Mouse (Mus musculus): ENCODE data around the gene Mbd3.

The Mbd3 gene

DNA sequence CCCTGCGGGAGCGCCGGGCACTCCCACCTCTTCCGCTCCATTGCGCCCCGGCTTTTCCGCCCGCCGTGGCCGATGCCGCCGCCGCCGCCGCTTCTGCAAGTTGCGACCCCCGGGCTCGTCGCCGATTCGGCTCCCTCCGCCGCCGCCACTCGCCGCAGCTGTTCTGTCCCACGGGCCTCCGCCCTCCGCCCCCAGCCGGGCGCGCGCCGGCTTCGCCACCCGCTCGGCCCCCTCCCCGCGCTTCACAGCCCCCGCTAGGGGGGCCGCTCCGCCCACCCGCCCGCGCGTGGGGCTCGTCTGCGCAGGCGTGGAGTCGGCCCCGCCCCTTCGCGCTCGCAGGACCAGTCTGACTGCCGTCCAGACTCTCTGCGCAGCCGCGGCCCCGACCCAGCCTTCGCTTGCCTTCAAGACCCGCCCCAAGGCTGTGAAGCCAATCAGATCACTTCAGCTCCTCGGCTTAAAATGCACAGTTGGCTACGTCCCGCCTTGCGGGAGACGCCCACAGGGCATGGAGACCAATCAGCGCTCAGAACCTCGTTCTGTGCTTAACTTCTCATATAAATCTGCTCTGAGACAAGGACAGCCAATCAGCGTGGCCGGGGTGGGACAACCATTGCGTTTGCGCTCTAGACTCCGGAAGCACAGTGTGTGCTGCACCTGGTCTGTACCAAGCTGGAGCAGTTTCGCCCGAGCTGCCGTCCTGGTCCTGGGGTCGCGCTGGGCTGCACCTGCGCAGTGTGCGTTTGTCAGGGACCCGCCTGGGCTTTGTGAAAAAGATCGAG, at the start of gene Mbd3:
Gene Mbd3, minus strand, starts transcription at position 360 of the 782 bp plus-strand sequence.
- peak; percentile 100 for DNase-seq

DNA sequence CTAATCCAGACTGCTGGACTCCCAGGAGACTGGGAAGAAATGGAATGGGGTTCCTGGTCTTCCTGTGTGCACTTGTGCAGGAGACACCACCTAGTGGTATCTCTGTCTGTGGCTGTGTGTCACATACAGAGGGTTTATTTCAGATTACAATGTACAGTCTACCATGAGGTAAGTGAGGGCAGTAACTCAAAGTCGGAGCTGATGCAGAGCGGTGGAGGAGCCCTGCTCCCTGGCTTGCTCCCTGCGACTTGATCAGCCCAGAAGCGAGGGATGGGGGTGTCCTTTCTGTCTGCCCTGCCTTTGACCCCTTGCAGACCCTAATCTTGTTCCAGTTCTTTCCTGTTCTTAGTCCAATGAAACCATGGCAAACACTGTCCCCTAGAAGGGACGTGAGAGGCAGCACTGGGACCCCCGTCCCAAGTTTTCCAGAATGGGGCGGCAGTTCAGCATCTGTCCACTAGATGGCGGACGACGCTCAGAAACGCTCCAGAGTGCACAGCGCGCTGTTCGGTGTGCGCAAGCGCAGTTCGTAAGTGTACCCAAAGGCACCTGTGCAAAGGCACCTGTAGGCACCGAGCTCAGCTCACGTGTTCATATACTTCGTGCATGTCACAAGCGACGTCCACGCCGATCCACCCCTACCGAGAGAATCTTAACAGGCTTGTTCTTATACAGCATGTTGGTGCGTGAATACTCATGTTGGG, 46.7 kb upstream of the Mbd3 start:
- peak; percentile 85 for DNase-seq

DNA sequence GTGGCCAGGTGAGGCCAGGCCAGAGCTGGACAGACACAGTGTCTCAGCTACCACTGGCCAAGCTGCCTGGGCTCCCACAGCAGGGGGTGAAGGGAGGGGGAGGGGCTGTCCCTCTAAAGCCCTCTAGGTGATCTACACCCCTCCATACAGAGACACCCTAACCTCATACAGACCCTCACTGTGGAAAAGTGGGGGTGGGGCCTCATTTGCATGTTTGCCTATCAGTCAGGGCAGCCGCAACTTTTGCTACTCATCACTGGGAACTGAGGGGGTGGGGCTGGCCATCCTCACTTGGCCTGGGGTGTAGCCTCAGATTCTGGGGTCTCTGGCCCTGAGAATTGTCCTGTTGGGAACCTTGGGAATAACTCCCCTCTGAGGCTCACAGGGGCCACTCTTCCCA, 45.7 kb upstream of the Mbd3 start:
- DNase-seq = no peak

DNA sequence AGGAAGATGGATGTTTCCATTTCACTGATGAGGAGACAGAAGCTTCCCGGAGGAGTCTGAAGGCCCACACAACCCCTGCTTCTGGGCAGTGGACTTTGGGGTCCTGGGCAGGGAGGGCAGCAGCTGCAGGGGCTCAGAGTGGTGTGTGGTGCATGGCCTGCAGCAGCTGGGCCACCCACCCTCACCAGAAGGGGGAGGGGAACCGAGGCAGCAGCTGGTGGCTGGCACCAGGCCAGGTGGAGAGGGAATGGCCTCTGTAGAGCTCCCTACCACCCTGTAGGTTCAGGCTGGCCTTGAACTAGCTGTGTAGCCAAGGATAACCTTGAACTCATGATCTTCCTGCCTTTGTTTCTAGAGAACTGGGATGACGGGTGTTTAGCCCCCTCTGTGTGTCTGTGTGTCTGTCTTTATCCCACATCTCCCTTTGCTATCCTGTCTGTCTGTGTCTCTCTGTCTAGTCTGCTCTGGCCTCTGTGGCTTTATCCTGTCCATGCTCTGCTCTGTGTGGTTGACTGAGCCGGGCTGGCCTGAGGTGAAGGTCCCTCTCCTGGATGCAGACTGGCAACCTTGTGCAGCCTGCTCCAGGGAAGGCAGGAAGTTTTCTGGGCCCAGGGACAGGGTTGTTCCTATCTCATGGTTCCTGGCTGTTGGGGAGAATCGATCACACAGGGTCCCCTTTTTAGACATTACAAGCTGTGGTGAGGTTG, 45.1 kb upstream of the Mbd3 start:
- DNase-seq = peak; percentile 72

DNA sequence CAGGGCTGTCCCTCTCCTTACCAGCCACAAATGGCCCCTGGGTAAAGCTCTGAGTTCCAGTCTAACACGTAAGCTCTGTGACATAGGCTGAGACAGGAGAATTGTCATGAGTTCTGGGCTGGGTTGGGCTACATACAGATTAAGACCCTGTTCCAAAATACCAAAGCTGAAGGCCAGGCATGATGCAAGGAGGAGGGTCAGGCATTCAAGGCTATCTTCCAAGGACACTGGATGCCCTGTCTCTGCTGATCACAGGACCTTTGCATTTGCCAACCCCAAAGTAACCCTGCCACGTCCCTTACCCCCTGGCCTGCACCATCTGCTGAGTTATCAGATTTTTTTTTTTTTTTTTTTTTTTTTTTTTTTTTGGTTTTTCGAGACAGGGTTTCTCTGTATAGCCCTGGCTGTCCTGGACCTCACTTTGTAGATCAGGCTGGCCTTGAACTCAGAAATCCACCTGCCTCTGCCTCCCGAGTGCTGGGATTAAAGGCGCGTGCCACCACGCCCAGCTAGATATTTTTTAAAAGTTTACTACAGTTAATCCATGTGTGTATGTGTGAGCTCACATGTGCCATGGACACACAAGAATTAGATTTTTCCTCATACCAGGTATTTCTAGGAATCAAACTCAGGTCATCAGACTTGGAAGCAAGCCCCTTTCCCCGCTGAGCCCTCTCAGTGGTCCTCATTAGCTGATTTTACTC, 44.4 kb upstream of the Mbd3 start:
- no peak for DNase-seq

DNA sequence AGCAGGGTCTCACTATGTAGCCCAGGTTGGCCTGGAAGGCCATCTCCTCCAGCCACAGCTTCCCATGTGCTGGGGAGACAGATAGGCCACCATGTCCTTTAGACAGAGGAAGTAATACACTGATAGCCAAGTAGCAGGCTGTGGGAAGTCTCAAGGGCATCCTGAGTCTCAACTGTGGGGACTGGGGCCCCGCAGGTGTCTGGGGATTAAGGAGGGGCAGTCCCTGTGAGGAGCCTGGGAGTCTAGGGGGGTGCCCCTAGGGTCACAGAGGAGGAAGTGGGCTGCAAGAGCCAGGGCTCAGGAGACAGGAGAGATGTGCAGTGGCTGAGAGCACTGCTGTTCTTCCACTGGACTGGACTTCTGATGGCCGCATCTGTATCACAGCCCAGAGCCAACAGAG, 43.6 kb upstream of the Mbd3 start:
- no peak for DNase-seq

DNA sequence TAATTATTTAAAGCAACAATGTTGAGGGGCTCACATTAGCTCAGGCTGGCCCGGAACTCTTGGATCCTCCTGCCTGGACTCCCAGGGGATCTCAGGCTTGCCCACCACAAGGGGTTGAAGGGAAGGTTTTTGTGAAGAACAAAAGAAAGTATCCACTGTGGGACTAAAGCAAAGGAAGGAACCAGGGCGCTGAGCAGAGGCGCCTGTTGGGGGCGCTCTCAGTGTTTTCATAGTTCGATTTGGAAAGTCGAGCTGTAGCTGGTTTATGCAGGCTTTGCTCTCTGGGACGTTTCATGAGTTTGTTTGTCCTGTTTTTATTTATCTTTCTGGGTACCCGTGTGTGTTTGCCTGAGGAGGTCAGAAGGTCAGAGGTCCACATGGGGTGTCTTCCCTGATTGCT, 42.2 kb upstream of the Mbd3 start:
- DNase-seq = no peak

DNA sequence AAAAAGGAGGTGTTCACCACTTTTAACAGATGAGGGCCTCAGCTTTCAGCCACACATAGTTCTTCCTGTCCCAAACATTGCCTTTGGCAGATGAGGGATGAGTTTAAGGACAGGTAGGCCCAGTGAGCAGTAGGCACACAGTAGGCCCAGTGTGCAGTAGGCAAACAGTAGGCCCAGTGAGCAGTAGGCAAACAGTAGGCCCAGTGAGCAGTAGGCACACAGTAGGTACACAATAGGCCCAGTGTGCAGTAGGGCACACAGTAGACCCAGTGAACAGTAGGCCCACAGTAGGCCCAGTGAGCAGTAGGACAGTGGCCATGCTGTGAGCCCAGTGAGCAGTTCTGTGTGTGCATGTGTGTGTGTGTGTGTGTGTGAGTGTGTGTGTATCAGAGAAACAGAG, 40.7 kb upstream of the Mbd3 start:
- no peak for DNase-seq

DNA sequence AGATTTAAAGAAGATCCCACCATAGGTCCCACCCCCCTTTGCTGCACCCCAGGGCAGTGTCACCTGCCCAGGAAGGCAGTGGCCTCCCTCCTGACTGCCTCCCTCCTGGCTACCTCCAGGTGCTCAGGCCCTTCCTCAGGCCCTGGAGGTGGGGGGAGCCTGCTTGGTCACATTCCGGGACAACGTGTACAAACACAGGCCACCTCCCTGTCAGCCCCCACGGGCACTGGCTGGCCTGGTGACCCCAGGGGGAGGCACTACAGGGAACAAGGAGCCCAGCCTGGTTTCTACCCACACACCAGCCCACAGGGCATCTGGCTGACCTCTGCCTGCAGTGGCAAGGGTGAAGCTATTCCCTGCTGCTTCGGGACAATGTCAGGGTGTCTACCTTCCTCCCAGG, 38.6 kb upstream of the Mbd3 start:
- no peak for DNase-seq

DNA sequence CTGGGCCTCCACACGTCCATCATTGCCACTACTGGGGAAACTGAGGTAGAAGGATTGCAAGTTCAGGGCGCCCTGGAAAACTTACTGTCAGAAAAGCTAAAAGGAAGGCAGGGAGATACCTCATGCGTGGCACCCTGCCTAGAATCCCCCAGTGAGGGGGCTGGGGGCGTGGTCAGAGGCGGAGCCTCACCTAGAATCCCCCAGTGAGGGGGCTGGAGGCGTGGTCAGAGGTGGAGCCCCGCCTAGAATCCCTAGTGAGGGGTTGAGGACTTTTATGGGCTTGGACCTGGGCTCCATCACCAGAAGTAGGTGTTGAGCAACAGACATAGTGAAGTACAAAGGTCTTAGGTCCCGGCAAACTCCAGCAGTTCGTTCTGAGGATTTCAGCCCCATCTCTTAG, 36.9 kb upstream of the Mbd3 start:
- peak; percentile 66 for DNase-seq

DNA sequence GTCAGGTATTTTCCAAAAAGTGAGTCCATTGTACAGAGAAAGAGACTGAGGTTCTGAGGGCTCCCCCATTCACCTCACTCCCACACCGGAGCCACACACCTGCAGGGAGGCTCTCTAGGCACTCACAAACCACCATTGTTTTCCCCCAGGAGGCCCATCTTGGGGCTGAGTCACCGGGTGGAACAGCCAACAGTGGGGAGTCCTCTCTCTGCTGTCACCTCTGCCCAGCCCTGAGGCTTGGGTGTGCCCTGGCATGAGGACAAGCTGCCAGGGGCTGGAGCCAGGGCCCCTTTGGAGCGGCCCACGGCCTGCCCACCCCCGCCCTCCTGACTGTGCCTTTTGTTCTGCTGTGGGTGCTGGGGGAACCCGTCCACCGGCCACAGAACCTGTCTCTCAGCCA, 36.4 kb upstream of the Mbd3 start:
- peak; percentile 47 for DNase-seq

DNA sequence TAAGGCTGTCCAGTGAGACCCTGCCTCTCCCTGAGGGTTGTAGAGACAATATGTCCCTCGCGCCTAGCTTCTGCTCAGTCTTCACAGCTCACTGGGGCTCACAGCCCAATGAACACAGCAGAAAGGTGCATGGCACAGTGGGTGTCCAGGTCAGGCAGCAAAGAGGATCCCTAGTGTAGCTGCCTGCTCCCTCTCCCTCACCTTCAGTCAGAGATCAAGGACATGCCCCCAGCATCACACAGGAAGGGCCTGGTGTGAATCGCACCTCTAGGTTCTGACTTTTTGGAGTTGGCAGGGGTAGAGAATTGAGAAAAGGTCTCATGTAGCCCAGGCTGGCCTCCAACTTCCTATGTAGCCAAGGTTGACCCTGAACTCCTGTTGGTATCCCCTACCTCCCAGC, 35.5 kb upstream of the Mbd3 start:
- no peak for DNase-seq

DNA sequence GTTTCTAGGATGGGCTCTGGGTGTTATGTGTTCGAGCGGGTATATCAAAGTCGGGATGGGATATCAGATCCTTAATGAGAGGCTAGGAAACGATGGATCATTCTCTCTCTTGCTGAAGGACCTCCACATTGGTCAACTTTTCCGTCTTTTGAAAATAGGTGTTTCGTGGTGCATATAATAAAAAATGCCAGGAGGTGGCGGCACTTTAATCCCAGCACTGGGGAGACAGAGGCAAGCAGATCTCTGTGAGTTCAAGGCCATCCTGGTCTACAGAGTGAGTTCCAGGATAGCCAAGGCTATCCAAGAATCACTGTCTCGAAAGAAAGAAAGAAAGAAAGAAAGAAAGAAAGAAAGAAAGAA, 34.9 kb upstream of the Mbd3 start:
- no peak for DNase-seq

DNA sequence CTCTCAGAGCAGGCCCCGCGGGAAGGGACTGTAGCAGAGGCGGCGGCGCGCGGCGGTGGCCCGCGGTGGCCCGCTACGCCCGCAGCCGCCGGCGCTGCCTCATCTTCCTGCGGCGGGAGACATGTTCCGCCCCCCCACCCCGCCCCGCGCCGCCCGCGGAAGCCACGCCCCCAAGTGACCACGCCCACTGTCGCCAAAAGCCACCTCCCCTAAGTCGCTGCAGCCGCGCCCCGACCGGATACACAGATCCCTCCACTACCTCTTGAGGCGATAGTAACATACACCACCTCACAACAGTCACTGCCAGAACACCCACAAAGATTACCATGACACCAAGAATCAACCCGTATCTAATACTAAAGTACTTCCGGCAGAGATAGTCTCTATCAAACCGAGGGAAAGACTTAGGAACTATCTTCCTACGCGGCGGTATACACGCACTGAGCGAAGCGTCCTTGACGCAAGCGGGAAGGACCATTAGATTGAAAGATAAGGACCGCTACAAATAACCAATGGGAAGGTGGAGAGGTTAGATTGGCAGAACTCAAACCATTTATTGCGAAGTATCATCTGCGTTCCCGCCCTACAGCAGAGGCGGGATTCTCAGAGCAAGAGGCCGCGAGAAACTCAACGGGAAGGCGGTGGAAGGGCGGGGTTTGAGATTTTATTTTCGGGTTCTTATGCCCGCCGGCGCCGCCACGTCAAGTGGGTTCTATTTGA, 34.3 kb upstream of the Mbd3 start, which contains the start of gene Tcf3:
Gene Tcf3, minus strand, starts transcription at position 135 of the 720 bp plus-strand sequence.
- peak; percentile 100 for DNase-seq

DNA sequence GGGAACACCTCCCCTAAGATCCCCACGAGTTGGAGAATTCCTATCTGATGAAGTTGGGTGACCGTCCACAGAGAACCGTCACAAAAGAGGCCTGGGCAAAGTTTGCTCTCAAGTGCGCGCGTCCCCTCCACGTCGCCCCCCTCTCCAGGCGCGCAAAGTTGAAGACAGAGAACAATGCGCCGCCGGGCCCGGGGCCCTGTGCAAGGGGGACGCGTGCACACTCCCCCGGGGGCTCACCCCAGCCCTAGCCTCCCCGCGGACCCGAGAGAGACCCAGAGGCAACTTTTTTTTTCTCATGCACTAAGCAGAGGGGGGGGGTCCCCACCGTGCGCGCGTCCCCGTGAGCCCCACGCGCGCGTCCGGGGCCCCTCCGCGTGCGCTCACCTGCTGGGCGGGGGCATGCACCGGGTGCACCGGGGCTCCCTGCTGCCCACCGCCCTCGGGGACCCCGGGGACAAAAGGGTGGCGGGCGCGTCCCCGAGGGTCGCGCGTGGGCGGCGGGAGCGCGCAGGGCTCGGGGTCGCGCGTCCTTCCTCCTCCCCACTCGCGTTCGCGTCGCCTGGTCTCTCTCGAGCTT, 33.7 kb upstream of the Mbd3 start:
- peak; percentile 75 for DNase-seq

DNA sequence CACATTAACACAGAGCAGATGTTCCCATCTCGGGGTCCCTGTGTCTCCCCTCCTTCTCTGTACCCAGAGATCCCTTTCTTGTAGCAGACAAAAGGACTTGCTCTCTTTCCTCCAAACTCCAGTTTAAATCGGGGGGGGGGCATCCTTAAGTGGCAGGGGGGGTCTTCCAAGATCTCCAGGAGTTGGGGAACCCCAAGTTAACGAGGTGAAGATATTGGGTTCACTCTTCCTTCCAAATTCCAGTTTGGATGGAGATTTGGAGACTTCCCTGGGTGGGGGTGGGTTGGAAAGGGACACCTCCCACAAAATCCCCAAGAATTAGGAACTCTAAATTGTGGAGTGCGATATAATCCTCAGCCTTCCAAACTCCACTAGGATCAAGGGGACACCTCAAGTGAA, 33.0 kb upstream of the Mbd3 start:
- DNase-seq = no peak

DNA sequence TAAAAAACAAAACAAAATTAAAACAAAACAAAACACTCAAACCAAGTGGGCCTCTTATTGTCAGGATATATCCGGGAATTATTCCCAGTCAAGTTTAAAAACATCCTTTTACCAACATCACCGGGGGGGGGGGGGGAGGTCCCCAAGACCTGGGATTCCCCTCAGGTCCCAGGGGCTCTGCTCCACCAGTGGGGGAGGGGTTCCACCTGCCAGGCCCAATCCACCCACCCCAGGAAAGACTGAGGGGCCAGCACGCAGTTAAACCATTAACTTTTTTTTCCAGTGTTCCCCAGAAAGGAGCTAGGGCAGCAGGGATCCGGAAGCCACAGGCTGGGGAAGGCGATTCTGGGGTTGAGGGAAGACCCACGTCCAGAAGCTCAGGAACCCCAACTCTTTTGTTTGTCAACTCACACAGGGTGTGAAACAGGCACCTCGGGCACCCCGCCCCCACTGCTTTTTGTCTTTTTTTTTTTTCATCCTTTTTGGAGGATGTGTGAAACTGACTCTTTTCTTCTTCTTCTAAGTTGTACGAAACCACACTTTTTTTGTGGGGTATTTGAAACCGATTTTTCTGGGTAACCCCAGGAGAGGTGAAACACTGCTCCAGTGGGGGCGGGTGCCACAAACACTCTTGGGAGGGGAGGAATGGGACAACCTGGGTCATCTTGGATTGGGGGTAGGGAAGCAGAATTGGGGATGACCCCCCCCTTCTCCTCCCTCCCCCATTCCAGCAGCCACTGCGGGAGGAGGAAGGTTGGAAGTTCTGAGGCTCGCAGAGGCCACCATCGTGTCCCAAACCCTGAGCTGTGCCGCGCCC, 32.4 kb upstream of the Mbd3 start:
- no peak for DNase-seq

DNA sequence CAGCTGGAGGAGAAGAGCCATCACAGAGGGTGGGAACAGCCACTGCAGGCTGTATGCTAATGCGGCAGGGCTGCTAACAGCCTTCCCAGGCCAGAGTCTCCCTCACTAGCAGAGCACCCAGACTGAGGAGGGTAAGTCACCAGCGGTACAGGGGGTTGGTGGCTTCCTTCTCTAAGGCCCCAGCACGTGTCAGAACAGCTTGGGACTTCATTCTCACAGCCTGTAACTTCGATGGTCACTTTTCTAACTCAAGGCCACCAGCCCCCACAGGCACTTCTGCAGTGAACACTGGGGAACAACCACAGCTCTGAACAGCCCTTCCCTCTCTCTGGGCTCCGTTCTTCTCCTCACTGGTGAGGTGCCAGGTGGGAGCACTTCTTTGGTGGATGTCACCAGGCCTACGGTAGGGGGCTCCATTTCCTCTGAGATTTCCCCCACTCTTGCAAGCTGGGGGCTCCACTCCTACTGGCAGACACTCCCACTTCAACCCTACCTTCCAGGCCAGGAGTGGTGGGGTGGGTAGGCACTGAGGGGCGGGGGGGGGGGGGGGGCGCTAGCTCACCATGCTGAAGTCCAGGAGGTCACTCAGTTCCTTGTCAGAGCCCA, 31.1 kb upstream of the Mbd3 start:
- DNase-seq = no peak

DNA sequence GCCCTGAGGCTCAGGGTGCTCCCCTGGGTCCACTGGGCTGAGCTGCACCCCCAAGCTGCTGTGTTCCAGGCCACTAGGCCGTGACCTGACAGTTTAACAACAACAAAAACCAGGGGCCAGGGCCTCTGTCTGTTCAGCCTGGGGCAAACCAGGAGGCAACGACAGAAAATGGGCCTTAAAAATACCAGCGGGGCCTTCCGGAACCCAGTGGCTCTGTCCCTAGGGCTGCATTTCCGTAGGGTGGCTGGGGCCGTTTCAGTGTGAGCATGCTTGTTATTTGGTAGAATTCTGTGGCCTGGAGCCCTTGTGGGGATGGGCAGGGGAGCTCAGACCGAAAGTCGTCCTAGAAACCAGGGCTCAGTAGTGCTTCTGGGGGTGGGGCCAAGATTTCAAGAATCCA, 30.4 kb upstream of the Mbd3 start:
- DNase-seq = no peak

DNA sequence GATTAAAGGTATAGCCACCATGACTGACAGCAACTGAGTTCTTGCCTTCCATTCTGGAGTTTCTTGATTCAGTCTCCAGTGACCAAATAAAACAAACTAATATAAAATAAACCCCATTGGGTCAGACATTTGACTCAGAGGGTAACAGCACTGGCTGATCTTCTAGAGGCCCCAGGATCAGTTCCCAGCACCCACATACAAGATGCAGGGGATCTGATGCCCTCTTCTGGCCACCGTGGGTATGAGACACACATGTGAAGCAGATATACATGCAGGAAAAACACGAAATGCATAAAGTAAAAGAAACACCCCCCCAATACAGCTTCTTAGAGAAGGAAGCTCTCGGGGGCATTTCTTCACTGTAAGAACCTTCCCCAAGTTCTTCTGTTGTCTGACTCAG, 25.7 kb upstream of the Mbd3 start:
- DNase-seq = no peak

DNA sequence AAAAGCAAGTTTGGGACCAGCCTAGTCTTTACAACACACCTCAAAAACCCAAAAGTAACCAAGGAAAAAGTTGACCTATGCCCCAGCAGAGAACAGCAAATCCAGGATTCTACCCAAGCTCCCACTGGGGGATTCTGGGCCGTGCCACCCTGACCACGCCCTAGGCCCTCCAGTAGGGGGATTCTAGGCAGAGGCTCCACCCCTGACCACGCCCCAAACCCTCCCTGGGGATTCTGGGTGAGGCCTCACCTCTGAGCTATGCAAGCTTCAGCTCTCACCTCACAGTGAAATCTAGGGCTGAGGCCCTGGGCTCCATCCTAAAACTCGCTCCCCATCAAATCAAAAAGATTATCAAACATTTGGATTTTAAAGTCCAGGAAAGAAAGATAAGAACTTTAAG, 24.2 kb upstream of the Mbd3 start:
- DNase-seq = peak; percentile 51

Data from retina, postnatal 1 day (tissue).